Mouse (Mus musculus) CH12.LX (cell line): Measurements from ENCODE around the gene Kif17. TPM values are rescaled to one million over a fixed set of nuclear protein-coding genes. Genes with fewer than 3 reads are reported as not detected.
"Not testable (repeated sequence)": the region's sequence is repeated elsewhere in the genome, so short reads cannot be mapped to it uniquely, and the experiment has no call there.

Experiments
- DNase-seq: peaks from one replicate; pipeline ENCODE4 v3.0.0-alpha.2; 2013; ENCODE audit errors: extremely low read depth
- H3K27ac ChIP-seq: 2 replicates; pipeline ENCODE4 v1.5.1; 2012; ENCODE audit warnings: low read depth, mild to moderate bottlenecking, control low read depth, moderate library complexity; ENCODE audit not compliant: insufficient read depth
- H3K27me3 ChIP-seq: replicated peaks from 2 replicates; pipeline ENCODE3; 2012; ENCODE audit warnings: inconsistent platforms
- H3K36me3 ChIP-seq, 2 experiments: replicated peaks in 1 of 2; 2 replicates each; pipeline versions ENCODE3 to v1.6.1; 2012; ENCODE audit warnings: inconsistent platforms in 1 of 2, low read length in 1 of 2, mild to moderate bottlenecking in 1 of 2, mixed read lengths in 1 of 2, moderate library complexity in 1 of 2; ENCODE audit not compliant: control insufficient read depth in 1 of 2, insufficient read depth in 1 of 2
- H3K4me1 ChIP-seq, 2 experiments: 2 replicates each; pipeline ENCODE4 v1.6.1; 2012; ENCODE audit warnings: inconsistent platforms in 1 of 2, moderate library complexity in 1 of 2; ENCODE audit not compliant: insufficient read depth in 2 of 2, control insufficient read depth in 1 of 2
- H3K4me2 ChIP-seq: 2 replicates; pipeline ENCODE4 v1.6.1; 2012; ENCODE audit warnings: low read depth, mild to moderate bottlenecking, control low read depth; ENCODE audit not compliant: poor library complexity, insufficient read depth, severe bottlenecking
- H3K4me3 ChIP-seq, 3 experiments: fragments of 150-350 bp in 1 of 3; sonication (generic) in 1 of 3; replicated peaks in 1 of 3; 2 replicates each; pipeline versions ENCODE3 to v1.5.1; 2011 to 2012; ENCODE audit warnings: low read depth in 2 of 3, low read length in 2 of 3, mild to moderate bottlenecking in 2 of 3, moderate library complexity in 2 of 3, control low read depth in 1 of 3, improper control_type of control experiment in 1 of 3, inconsistent platforms in 1 of 3, mixed read lengths in 1 of 3; ENCODE audit not compliant: poor library complexity in 1 of 3
- H3K79me2 ChIP-seq: replicated peaks from 2 replicates; pipeline ENCODE4 v1.6.1; 2012; ENCODE audit warnings: mild to moderate bottlenecking, moderate library complexity; ENCODE audit not compliant: control insufficient read depth, poor library complexity, insufficient read depth, severe bottlenecking; ENCODE audit errors: extremely low read depth
- H3K9ac ChIP-seq: 2 replicates; pipeline ENCODE4 v1.6.1; 2012; ENCODE audit warnings: low read depth, mild to moderate bottlenecking, control low read depth, moderate library complexity; ENCODE audit not compliant: insufficient read depth
- H3K9me3 ChIP-seq: replicated peaks from 2 replicates; pipeline ENCODE3; 2012; ENCODE audit warnings: low read length, inconsistent platforms, mixed read lengths
- BHLHE40 ChIP-seq: IDR thresholded peaks from 2 replicates; pipeline ENCODE4 v1.6.1; 2011; ENCODE audit warnings: mild to moderate bottlenecking, low read depth, low read length, improper control_type of control experiment
- CHD1 ChIP-seq: IDR thresholded peaks from 2 replicates; pipeline ENCODE4 v1.6.1; 2012; ENCODE audit warnings: low read depth, low read length, improper control_type of control experiment, inconsistent platforms
- CHD2 ChIP-seq: IDR thresholded peaks from 2 replicates; pipeline ENCODE4 v1.6.1; 2011; ENCODE audit warnings: low read length, improper control_type of control experiment
- CTCF ChIP-seq, 2 experiments: IDR thresholded peaks in 1 of 2; conservative IDR thresholded peaks in 1 of 2; 2 replicates each; pipeline ENCODE4 v1.5.1; 2011 to 2012; ENCODE audit warnings: low read depth in 2 of 2, low read length in 2 of 2, improper control_type of control experiment in 1 of 2, inconsistent platforms in 1 of 2, mild to moderate bottlenecking in 1 of 2, moderate library complexity in 1 of 2
- E2F4 ChIP-seq: IDR thresholded peaks from 2 replicates; pipeline ENCODE4 v1.6.1; 2011; ENCODE audit warnings: low read depth, low read length, improper control_type of control experiment; ENCODE audit not compliant: insufficient replicate concordance
- ELF1 ChIP-seq: IDR thresholded peaks from 2 replicates; pipeline ENCODE4 v1.6.1; 2014; ENCODE audit warnings: low read depth, mild to moderate bottlenecking, inconsistent platforms, low read length, improper control_type of control experiment
- EP300 ChIP-seq: IDR thresholded peaks from 2 replicates; pipeline ENCODE4 v1.6.1; 2011; ENCODE audit warnings: low read length, improper control_type of control experiment
- ETS1 ChIP-seq: conservative IDR thresholded peaks from 2 replicates; pipeline ENCODE4 v1.6.1; 2012; ENCODE audit warnings: low read depth, mild to moderate bottlenecking, inconsistent platforms, low read length, improper control_type of control experiment, moderate library complexity
- HCFC1 ChIP-seq: IDR thresholded peaks from 2 replicates; pipeline ENCODE4 v1.6.1; 2012; ENCODE audit warnings: low read depth, mild to moderate bottlenecking, inconsistent platforms, low read length, improper control_type of control experiment
- IRF4 ChIP-seq: IDR thresholded peaks from 2 replicates; pipeline ENCODE4 v1.6.1; 2014; ENCODE audit warnings: low read depth, mild to moderate bottlenecking, inconsistent platforms, low read length, improper control_type of control experiment
- JUND ChIP-seq: conservative IDR thresholded peaks from 2 replicates; pipeline ENCODE4 v1.6.1; 2011; ENCODE audit warnings: low read depth, low read length, improper control_type of control experiment
- KAT2A ChIP-seq: IDR thresholded peaks from 2 replicates; pipeline ENCODE4 v1.6.1; 2012; ENCODE audit warnings: low read length, improper control_type of control experiment, inconsistent platforms; ENCODE audit not compliant: insufficient replicate concordance
- MAX ChIP-seq: IDR thresholded peaks from 2 replicates; pipeline ENCODE4 v1.6.1; 2011; ENCODE audit warnings: low read length, improper control_type of control experiment
- MAZ ChIP-seq: IDR thresholded peaks from 2 replicates; pipeline ENCODE4 v1.6.1; 2012; ENCODE audit warnings: low read depth, mild to moderate bottlenecking, inconsistent platforms, low read length, improper control_type of control experiment, moderate library complexity
- MEF2A ChIP-seq: IDR thresholded peaks from 2 replicates; pipeline ENCODE4 v1.6.1; 2014; ENCODE audit warnings: low read depth, mild to moderate bottlenecking, inconsistent platforms, low read length, improper control_type of control experiment, borderline replicate concordance
- MXI1 ChIP-seq: IDR thresholded peaks from 2 replicates; pipeline ENCODE4 v1.6.1; 2011; ENCODE audit warnings: mild to moderate bottlenecking, low read depth, low read length, improper control_type of control experiment
- MYC ChIP-seq: IDR thresholded peaks from 2 replicates; pipeline ENCODE4 v1.6.1; 2011; ENCODE audit warnings: low read depth, mild to moderate bottlenecking, improper control_type of control experiment, low read length
- NELFE ChIP-seq: IDR thresholded peaks from 2 replicates; pipeline ENCODE4 v1.6.1; 2011; ENCODE audit warnings: low read depth, low read length, improper control_type of control experiment
- NRF1 ChIP-seq: IDR thresholded peaks from 2 replicates; pipeline ENCODE4 v1.6.1; 2014; ENCODE audit warnings: low read depth, mild to moderate bottlenecking, inconsistent platforms, low read length, improper control_type of control experiment, moderate library complexity
- POLR2A ChIP-seq: IDR thresholded peaks from 2 replicates; pipeline ENCODE4 v1.6.1; 2011; ENCODE audit warnings: low read depth, mild to moderate bottlenecking, improper control_type of control experiment, low read length
- POLR2AphosphoS2 ChIP-seq: IDR thresholded peaks from 2 replicates; pipeline ENCODE4 v1.6.1; 2011; ENCODE audit warnings: low read depth, low read length, improper control_type of control experiment
- RAD21 ChIP-seq: IDR thresholded peaks from 2 replicates; pipeline ENCODE4 v1.6.1; 2011; ENCODE audit warnings: low read depth, mild to moderate bottlenecking, low read length, improper control_type of control experiment, moderate library complexity
- RCOR1 ChIP-seq: conservative IDR thresholded peaks from 2 replicates; pipeline ENCODE4 v1.6.1; 2012; ENCODE audit warnings: low read depth, mild to moderate bottlenecking, inconsistent platforms, low read length, improper control_type of control experiment
- SIN3A ChIP-seq: IDR thresholded peaks from 2 replicates; pipeline ENCODE4 v1.6.1; 2012; ENCODE audit warnings: low read length, improper control_type of control experiment, inconsistent platforms
- SMC3 ChIP-seq: IDR thresholded peaks from 2 replicates; pipeline ENCODE4 v1.6.1; 2011; ENCODE audit warnings: low read depth, low read length, improper control_type of control experiment
- TCF12 ChIP-seq: IDR thresholded peaks from 2 replicates; pipeline ENCODE4 v1.6.1; 2014; ENCODE audit warnings: low read depth, mild to moderate bottlenecking, inconsistent platforms, low read length, improper control_type of control experiment
- UBTF ChIP-seq: IDR thresholded peaks from 2 replicates; pipeline ENCODE4 v1.6.1; 2012; ENCODE audit warnings: low read depth, mild to moderate bottlenecking, inconsistent platforms, low read length, improper control_type of control experiment, moderate library complexity
- USF1 ChIP-seq: IDR thresholded peaks from 2 replicates; pipeline ENCODE4 v1.6.1; 2014; ENCODE audit warnings: low read depth, mild to moderate bottlenecking, inconsistent platforms, low read length, improper control_type of control experiment
- USF2 ChIP-seq: conservative IDR thresholded peaks from 2 replicates; pipeline ENCODE4 v1.6.1; 2011; ENCODE audit warnings: low read depth, low read length, improper control_type of control experiment
- ZC3H11A ChIP-seq: IDR thresholded peaks from 2 replicates; pipeline ENCODE4 v1.6.1; 2012; ENCODE audit warnings: low read depth, mild to moderate bottlenecking, inconsistent platforms, low read length, improper control_type of control experiment
- ZKSCAN1 ChIP-seq: IDR thresholded peaks from 2 replicates; pipeline ENCODE4 v1.6.1; 2012; ENCODE audit warnings: low read depth, inconsistent platforms, low read length, improper control_type of control experiment, borderline replicate concordance
- ZMIZ1 ChIP-seq: IDR thresholded peaks from 2 replicates; pipeline ENCODE4 v1.6.1; 2012; ENCODE audit warnings: low read depth, mild to moderate bottlenecking, inconsistent platforms, low read length, improper control_type of control experiment
- ZNF384 ChIP-seq: IDR thresholded peaks from 2 replicates; pipeline ENCODE4 v1.6.1; 2012; ENCODE audit warnings: low read depth, low read length, improper control_type of control experiment, inconsistent platforms
- dilution Hi-C: fragments of 300-500 bp; cut with MboI; formaldehyde crosslinking; loops from 2 replicates; pipeline ENCODE4 v1.14.3; 2020; ENCODE audit warnings: low sequenced_read_pairs; ENCODE audit not compliant: extremely low pct_unique_long_range_greater_than_20kb, extremely low pct_ligation_motif_present
- in situ Hi-C: fragments of 300-500 bp; cut with MboI; formaldehyde crosslinking; loops from 3 replicates; pipeline ENCODE4 v1.14.3; 2019; ENCODE audit warnings: low sequenced_read_pairs, low pct_ligation_motif_present, low pct_unique_long_range_greater_than_20kb, mixed read lengths
- polyA plus RNA-seq: library from polyadenylated mRNA; unstranded; fragments of >175 nt; gene quantifications from 2 replicates; pipeline ENCODE4 v1.2.1, GENCODE M21; 2012; ENCODE audit warnings: low read depth; ENCODE audit not compliant: insufficient read length
- total RNA-seq, 2 experiments: library from RNA; depleted of rRNA; stranded (reverse); fragments of 300-350 nt in 1 of 2; fragments of >200 nt in 1 of 2; gene quantifications; 2 replicates each; pipeline ENCODE4 v1.2.3; 2012 to 2014

Gene Kif17
- total and polyA plus RNA-seq, 3 experiments = 0.17 to 1.5 (median 0.55) TPM

DNA sequence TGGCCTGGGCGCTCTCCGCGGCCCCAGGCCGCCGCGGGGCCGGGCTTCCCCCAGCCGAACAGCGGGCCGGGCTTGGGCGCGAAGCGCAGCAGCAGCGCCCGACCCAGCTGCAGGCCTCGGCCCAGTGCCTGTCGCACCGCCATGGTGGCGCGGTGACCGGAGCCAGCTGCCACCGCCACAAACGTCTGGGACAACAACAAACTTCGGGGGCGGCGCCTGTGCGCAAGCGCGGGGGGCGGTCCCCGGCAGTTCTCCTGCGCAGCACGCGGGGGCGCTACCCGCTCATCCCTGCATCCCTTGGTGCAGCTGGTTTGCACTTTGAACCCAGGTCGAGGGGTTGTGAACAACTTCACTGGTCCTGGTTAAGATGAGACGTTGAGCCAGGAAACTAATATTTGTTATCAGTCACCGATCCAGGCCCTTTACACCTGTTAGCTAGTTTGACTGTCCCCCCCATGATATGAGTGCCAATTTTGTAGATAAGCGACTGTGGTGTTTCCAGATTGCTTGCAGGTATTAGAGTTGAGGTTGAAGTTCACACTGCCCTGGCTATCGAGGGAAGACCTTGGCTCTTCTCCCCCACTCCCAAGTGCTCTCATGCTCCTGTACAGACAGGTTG lies 76.0 kb downstream of the Kif17 start, which contains the start of gene Pink1:
Gene Pink1 (minus strand): TSS at position 231 of the 619 bp plus-strand sequence.
- H3K36me3 ChIP-seq = no peaks in the 10 kb centered on the region
- in situ Hi-C loops = loop anchor here (10.0 kb wide), 1 partner anchor 49 kb away; no protein-coding TSS in a partner anchor
- dilution Hi-C loops = no loop called here
- peak within 1 kb of the TSS; percentile 58 for H3K27ac ChIP-seq
- peak; percentile 67; the same call in 1 of the 2 replicates for TF ChIP-seq NELFE
- TF ChIP-seq MYC = no peak
- no peak for TF ChIP-seq ZKSCAN1
- TF ChIP-seq UBTF = no peak
- TF ChIP-seq MAX = 0 out of 2 replicates have a peak, but pooled peaks have one; percentile 50
- TF ChIP-seq USF2 = no peak
- TF ChIP-seq E2F4 = no peak
- TF ChIP-seq JUND = no peak
- TF ChIP-seq ZNF384 = no peak
- peak; percentile 25; the same call in 1 of the 2 replicates for TF ChIP-seq EP300
- TF ChIP-seq IRF4 = 0 out of 2 replicates have a peak, but pooled peaks have one; percentile 22
- TF ChIP-seq ETS1 = no peak
- TF ChIP-seq ZC3H11A = 0 out of 2 replicates have a peak, but pooled peaks have one; percentile 2
- TF ChIP-seq RCOR1 = no peak
- TF ChIP-seq KAT2A = no peak
- TF ChIP-seq BHLHE40 = peak; percentile 23; the same call in 1 of the 2 replicates
- TF ChIP-seq HCFC1 = peak; percentile 43; the same call in 1 of the 2 replicates
- TF ChIP-seq CHD2 = no peak
- TF ChIP-seq POLR2A = 0 out of 2 replicates have a peak, but pooled peaks have one; percentile 12
- TF ChIP-seq RAD21 = peak; percentile 76
- peak; percentile 41; the same call in 1 of the 2 replicates for TF ChIP-seq ELF1
- TF ChIP-seq TCF12 = 0 out of 2 replicates have a peak, but pooled peaks have one; percentile 36
- peak; percentile 76; the same call in 1 of the 2 replicates for TF ChIP-seq MAZ
- TF ChIP-seq POLR2AphosphoS2 = no peak
- no peak; the same call in 1 of the 2 replicates for TF ChIP-seq MEF2A
- peak; percentile 62; the same call in 1 of the 2 replicates for TF ChIP-seq SIN3A
- TF ChIP-seq ZMIZ1 = no peak
- peak; percentile 51 to 92; a peak in 3 of 4 replicates for TF ChIP-seq CTCF (conservative IDR thresholded peaks at IDR 0.05 in 1 of 2, IDR thresholded peaks at IDR 0.05 in 1 of 2; ENCODE audit: low read depth in 2 of 2, low read length in 2 of 2)
- TF ChIP-seq CHD1 = no peak
- peak; percentile 93 for TF ChIP-seq NRF1
- peak; percentile 56 for TF ChIP-seq SMC3
- peak; percentile 47 for TF ChIP-seq MXI1
- TF ChIP-seq USF1 = no peak
- peaks cover 0 to 6% of the 10 kb centered on the region in 2 experiments; a peak in 2 of 4 replicates for H3K4me1 ChIP-seq
- peak; percentile 76 for DNase-seq
- no peaks in the 10 kb centered on the region for H3K79me2 ChIP-seq
- peaks cover 12% of the 10 kb centered on the region for H3K9me3 ChIP-seq
- peak within 1 kb of the TSS; percentile 53 to 72 (median 70) for H3K4me3 ChIP-seq
- peak within 1 kb of the TSS; percentile 40; the same call in 1 of the 2 replicates for H3K4me2 ChIP-seq
- peak within 1 kb of the TSS; percentile 68 for H3K9ac ChIP-seq
- peaks cover 26% of the 10 kb centered on the region for H3K27me3 ChIP-seq

- in situ Hi-C loops = loop anchor here (10.0 kb wide), 1 partner anchor 48 kb away; no protein-coding TSS in a partner anchor
- H3K9ac ChIP-seq, H3K36me3 ChIP-seq, H3K4me3 ChIP-seq, H3K27ac ChIP-seq, H3K79me2 ChIP-seq, H3K4me2 ChIP-seq, dilution Hi-C loops, H3K4me1 ChIP-seq, DNase-seq: not testable (repeated sequence)
- H3K27me3 ChIP-seq = peaks cover 35% of the 10 kb centered on the region
- H3K9me3 ChIP-seq = peaks cover 12% of the 10 kb centered on the region
Observed at GRCm38 (mm10) chr4:138327155-138327554, 76.9 kb downstream of the Kif17 start.
